Mouse (Mus musculus): ENCODE measurements around the gene Larp4b.

- no peak for TF ChIP-seq CTCF (conservative IDR thresholded peaks at IDR 0.05; ENCODE audit: insufficient read depth, insufficient read length, low read depth, low read length)
- TF ChIP-seq POLR2A (IDR thresholded peaks at IDR 0.05; ENCODE audit: low read depth, low read length), result no peak
These were observed 19.9 kb upstream of the Larp4b start for GRCm38 (mm10) chr13:9073818-9074217.

Measured in kidney, adult 2 months (tissue).